Mouse (Mus musculus) kidney, adult 18-20 months (tissue): ENCODE results near the gene Gm42372.

Experiments used
- DNase-seq: peaks from one replicate; pipeline ENCODE4 v3.0.0; 2021

Gene Gm42372

DNA sequence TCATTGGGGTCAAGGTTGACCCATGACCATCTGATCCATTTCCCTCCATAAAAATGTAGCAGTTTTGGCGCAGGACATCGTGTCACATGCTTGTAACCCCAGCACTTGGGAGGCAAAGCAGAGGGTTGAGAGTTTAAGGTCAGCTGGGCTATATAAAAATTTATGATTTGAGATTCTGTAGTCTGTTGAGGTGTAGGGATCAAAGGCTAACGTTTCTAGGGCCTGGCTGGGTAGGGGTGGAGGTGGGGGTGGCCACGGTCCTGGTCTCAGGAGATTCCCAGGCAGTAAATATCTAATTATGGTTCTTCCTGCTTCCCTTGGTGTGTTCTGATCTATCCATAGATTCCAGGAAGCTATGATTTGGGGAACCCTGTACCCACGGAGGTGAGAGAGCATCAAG lies 21.2 kb upstream of the Gm42372 start:
- no peak for DNase-seq

DNA sequence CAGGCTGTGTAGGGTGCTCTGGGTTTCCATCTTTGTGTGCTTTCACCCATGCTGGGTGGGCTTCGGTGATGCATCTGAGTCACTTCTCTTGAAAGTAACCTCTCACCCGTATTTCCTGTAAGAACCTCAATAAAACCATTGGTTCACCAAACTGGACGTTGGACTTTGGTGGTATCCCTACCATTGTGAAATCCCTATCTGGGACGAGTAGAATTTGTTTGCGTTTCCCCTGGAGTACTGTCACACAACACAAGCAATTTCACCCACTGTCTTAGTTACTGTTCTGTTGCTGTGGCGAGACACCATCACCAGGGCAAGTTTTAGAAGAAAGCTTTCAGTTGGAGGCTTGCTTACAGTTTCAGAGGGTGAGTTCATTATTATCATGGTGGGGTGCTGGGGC lies 14.5 kb upstream of the Gm42372 start:
- DNase-seq, result no peak

DNA sequence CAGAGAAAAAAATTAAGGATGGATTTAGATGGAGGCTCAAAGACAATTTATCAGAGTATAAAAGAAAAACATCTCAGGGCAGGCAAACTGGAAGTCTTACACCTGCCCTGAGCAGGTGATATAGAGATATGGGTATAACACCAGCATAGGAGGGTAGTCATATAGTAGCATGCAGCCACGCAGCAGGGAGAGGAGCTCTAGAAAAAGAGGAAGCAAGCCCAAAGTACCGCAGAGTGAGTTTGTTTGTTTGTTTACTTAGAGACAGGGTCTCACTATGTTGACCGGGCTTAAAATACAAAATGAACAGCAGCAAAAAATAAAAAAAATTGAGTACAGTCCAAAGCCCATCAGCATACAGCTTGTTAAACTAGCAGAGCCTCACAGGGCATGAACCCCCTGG lies 11.7 kb upstream of the Gm42372 start:
- DNase-seq, result no peak

- DNase-seq, result no peak
These were observed 8.9 kb upstream of the Gm42372 start for GRCm38 (mm10) chr7:16974018-16974417.

GRCm38 (mm10) chr7:16976298-16976697 lies 6.6 kb upstream of the Gm42372 start:
- no peak for DNase-seq

DNA sequence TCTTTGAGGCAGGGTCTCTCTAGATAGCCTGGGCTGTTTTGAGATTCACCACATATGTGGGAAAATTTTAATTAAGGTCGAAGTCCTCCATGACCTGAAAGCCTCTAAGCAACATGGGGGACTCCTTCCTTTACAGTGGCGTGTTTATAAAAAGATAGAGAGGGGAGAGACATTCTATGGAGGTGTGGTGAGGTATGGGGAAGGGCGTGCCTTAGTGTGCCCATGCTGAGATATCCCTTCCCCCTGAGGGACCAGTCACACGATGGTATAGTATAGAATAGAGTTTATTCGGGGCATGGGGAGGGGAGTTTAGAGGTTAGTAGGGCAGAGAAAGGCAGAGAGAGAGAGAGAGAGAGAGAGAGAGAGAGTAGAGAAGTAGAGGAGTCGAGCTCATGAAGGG lies 4.7 kb upstream of the Gm42372 start:
- DNase-seq, result no peak

- no peak for DNase-seq
These were observed 4.3 kb upstream of the Gm42372 start for GRCm38 (mm10) chr7:16978593-16978992.

GRCm38 (mm10) chr7:16980348-16980747 lies 2.5 kb upstream of the Gm42372 start:
- no peak for DNase-seq

DNA sequence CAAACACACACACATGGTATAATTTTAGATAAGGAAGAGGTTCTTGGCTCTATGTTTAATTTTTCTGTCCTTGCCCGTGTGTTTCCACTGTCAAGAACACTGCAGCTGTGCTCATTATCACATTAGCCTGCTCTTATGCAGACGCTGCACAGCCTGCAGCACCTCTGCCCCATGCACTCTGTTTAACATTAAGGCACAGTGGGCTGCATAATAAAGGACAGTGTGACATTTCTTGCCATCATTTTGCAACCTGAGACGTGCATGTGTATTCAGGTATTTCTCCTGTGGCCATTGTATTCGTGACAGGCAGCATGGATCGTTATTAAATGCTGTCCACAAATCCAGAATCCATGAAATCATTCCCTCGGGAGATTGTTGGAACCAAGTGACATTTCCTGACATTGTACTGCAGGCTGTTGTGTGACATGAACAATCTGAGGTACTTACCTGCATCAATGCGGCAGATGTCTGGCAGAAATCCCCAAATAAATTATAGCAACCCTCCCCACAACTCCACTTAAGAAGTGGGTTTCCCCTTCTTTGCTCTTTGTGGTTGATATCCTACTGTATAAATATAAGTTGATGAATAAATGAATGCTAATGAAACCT lies 4.8 kb downstream of the Gm42372 start:
- DNase-seq, result no peak

DNA sequence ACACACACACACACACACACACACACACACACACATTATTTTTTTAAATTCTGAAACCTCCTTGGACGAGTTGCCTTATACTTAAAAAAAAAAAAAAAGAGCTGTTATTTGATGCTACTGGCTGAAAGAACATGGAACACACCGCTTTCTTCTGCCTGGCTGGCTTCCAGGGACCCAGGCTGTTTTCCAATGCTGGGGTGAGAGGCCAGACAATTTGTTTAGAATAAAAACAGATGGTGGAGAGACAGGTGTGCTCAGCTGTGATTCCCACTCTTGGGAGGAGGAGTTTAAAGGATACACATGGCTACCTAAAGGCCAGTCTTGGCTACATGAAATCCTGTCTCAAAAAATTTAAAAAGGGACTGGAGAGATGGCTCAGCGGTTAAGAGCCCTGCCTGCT lies 5.5 kb downstream of the Gm42372 start:
- peak; percentile 23 for DNase-seq

DNA sequence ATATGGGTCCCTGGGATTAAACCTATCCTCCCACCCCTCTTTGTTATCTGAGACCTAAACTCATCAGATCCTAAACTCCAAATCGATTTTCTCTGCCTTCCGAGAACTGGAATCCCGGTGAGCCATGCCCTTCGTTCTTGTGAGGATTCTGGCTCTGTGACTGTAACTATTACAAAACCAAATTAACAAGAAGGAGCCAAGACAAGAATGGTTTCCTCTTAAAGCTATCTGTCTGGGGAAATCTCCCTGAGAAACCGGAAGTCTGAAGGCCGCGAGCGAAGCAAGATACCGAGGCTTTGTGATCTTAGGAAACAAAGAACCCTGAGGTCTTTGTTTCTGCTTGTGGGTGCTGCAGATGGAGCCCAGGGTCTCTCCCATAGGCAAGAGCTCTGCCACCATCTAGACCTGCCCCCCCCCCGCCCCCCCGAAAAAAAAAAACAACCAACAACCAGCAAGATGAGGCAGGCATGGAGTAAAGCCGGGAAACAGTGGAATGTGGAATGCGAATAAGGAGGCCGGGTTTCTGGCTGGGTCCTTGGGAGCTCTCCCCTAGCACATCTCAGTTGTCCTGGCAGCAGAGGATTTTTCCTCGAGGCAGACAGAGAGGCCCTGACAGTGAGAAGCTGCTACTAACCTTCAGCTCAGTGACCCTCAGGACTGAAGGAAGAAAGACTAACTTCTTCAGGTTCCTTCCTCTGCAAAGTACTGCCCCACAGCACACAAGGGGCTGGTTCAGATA lies 7.3 kb downstream of the Gm42372 start:
- DNase-seq, result no peak

GRCm38 (mm10) chr7:16991681-16992450 lies 9.0 kb downstream of the Gm42372 start:
- no peak for DNase-seq

DNA sequence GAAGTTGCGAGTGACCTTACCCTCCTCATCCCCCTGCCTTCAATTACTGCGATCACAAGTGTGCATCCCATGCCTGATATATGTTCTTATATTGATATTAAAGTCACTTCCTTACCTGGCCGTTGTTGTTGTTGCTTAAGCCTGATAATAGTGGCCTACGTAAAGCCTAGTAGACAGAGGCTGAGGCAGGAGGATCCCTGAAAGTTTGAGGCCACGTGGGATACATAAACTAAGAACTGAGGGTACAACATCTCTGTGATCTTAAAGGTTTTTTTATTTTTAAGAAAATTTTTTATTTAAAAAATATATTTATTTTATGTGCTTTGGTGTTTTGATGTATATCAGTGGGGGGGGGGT lies 9.5 kb downstream of the Gm42372 start, which contains the start of gene Ccdc8:
Gene Ccdc8, plus strand, starts transcription at position 258 of the 357 bp plus-strand sequence.
- no peak for DNase-seq

- peak; percentile 45 for DNase-seq
These were observed 10.9 kb downstream of the Gm42372 start for GRCm38 (mm10) chr7:16993651-16994399.

DNA sequence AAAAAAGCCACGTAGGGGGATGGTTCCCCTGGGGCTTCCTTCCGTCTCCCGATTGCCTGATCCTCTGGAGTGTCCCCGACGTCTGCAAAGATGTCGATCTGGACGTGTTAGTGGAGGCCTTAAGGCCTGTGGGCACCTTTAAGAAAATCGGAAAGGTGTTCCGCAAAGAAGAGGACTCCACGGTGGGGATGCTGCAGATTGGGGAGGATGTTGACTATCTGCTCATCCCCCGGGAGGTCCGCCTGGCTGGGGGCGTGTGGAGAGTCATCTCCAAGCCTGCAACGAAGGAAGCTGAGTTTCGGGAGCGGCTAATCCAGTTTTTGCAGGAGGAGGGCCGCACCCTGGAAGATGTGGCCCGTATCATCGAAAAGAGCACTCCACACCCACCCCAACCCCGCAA lies 11.5 kb downstream of the Gm42372 start:
- DNase-seq, result no peak

GRCm38 (mm10) chr7:16995345-16995744 lies 12.5 kb downstream of the Gm42372 start:
- no peak for DNase-seq

DNA sequence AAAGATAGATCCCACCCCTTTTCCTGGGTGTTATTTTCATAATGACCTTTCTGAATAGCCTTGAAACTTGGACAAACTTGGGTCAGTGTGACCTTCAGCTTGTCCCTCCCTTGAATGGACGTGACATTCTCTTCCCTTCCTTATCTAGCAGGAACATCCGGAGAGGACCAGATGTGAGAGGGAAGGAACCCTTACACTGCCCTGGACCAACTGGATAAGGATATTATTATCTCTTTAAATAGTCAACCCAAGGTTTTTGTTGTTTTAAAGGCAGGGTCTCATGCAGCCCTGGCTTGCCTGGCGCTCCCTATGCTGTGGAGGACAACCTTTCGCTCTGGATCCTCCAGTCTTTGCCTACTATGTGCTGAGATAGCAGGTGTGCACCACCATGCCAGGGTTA lies 16.3 kb downstream of the Gm42372 start:
- DNase-seq, result no peak

- peak; percentile 94 for DNase-seq
These were observed 16.8 kb downstream of the Gm42372 start for GRCm38 (mm10) chr7:16999650-17000049.

- DNase-seq, result peak; percentile 82
These were observed 19.7 kb downstream of the Gm42372 start for GRCm38 (mm10) chr7:17002375-17003195.

DNA sequence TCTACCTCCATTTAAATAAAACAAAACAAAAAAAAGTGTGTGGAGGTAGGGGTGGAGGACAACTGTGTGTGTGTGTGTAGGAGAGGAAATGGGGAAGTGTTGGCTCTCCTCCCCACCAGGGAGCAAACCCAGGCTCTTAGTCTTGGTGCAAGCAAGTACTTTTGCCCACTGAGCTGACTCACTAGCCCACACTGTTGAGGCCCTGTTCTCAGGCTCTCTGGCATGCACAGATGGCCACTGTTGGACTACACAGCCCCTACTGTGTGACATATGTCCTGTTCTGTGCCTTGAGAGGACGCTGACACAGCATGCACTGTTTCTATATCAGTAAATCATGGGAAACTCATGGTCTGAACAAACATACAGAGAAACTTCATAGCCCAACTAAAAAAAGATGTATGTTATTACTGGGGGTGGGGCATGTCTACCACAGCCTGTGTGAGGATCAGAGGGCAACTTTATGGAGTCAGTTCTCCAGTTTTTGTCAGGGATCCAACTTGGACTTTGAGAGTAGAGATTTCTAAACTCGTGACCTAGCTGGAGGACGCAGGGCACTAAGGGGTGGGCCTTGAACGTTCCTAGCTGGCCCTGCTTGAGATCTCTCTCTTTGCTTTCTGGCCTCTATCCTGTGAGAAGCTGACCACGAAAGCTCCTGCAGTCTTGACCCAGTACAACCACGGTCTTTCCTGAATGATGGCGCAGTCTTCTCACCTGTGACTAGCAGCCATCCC lies 20.5 kb downstream of the Gm42372 start:
- DNase-seq, result peak; percentile 54

- DNase-seq, result peak; percentile 55
These were observed 21.8 kb downstream of the Gm42372 start for GRCm38 (mm10) chr7:17004716-17005115.

DNA sequence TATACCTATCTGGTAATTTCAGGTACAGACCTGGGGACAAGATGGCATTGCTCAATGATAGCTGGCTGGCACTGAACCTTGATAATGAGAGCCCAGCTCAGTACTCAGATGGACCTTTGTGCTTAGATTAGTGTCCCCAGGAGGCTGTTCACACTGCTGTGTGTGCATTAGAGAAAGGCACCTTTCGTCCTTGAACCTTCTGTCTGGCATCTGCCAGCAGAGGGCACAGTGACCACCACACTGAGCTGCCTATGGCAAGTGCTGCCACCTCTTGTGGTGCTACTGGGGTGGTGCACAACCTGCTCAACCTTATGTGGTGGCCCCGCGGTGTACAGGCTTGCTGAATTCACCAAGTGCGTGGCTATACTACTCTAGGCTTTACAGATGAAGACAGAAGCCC lies 24.4 kb downstream of the Gm42372 start:
- DNase-seq, result peak; percentile 39
